Mouse (Mus musculus) heart, adult 2 months (tissue): ENCODE results near the gene Adad1.

Experiments used
- CTCF ChIP-seq: fragments of 200-600 bp; IDR thresholded peaks from 2 replicates; pipeline ENCODE4 v1.8.1; 2022; ENCODE audit warnings: antibody characterized with exemption, mild to moderate bottlenecking, moderate library complexity
- EP300 ChIP-seq: fragments of 200-500 bp; IDR thresholded peaks from 2 replicates; pipeline ENCODE4 v1.6.1; 2011; ENCODE audit warnings: low read depth, low read length, control low read depth; ENCODE audit not compliant: insufficient read depth
- POLR2A ChIP-seq: fragments of 200-500 bp; IDR thresholded peaks from 2 replicates; pipeline ENCODE4 v1.6.1; 2011; ENCODE audit warnings: mild to moderate bottlenecking, low read depth, low read length, control low read depth; ENCODE audit not compliant: insufficient read depth

GRCm38 (mm10) chr3:37146810-37147209 lies 83.5 kb downstream of the Adad1 start:
- TF ChIP-seq CTCF (no peak), POLR2A (no peak), EP300 (no peak)
